Mouse (Mus musculus) CH12.LX (cell line): ENCODE results near the gene Lpo.

Source experiments
- CTCF ChIP-seq, 2 experiments: IDR thresholded peaks in 1 of 2; conservative IDR thresholded peaks in 1 of 2; 2 replicates each; pipeline ENCODE4 v1.5.1; 2011 to 2012; ENCODE audit warnings: low read depth in 2 of 2, low read length in 2 of 2, improper control_type of control experiment in 1 of 2, inconsistent platforms in 1 of 2, mild to moderate bottlenecking in 1 of 2, moderate library complexity in 1 of 2
- ETS1 ChIP-seq: conservative IDR thresholded peaks from 2 replicates; pipeline ENCODE4 v1.6.1; 2012; ENCODE audit warnings: low read depth, mild to moderate bottlenecking, inconsistent platforms, low read length, improper control_type of control experiment, moderate library complexity
- GABPA ChIP-seq: IDR thresholded peaks from 2 replicates; pipeline ENCODE4 v1.6.1; 2012; ENCODE audit warnings: low read depth, low read length, improper control_type of control experiment, inconsistent platforms; ENCODE audit not compliant: insufficient replicate concordance
- MAX ChIP-seq: IDR thresholded peaks from 2 replicates; pipeline ENCODE4 v1.6.1; 2011; ENCODE audit warnings: low read length, improper control_type of control experiment
- NELFE ChIP-seq: IDR thresholded peaks from 2 replicates; pipeline ENCODE4 v1.6.1; 2011; ENCODE audit warnings: low read depth, low read length, improper control_type of control experiment
- POLR2A ChIP-seq: IDR thresholded peaks from 2 replicates; pipeline ENCODE4 v1.6.1; 2011; ENCODE audit warnings: low read depth, mild to moderate bottlenecking, improper control_type of control experiment, low read length
- POLR2AphosphoS2 ChIP-seq: IDR thresholded peaks from 2 replicates; pipeline ENCODE4 v1.6.1; 2011; ENCODE audit warnings: low read depth, low read length, improper control_type of control experiment
- TBP ChIP-seq: conservative IDR thresholded peaks from 2 replicates; pipeline ENCODE4 v1.6.1; 2011; ENCODE audit warnings: low read depth, low read length, improper control_type of control experiment
- UBTF ChIP-seq: IDR thresholded peaks from 2 replicates; pipeline ENCODE4 v1.6.1; 2012; ENCODE audit warnings: low read depth, mild to moderate bottlenecking, inconsistent platforms, low read length, improper control_type of control experiment, moderate library complexity
- ZC3H11A ChIP-seq: IDR thresholded peaks from 2 replicates; pipeline ENCODE4 v1.6.1; 2012; ENCODE audit warnings: low read depth, mild to moderate bottlenecking, inconsistent platforms, low read length, improper control_type of control experiment

DNA sequence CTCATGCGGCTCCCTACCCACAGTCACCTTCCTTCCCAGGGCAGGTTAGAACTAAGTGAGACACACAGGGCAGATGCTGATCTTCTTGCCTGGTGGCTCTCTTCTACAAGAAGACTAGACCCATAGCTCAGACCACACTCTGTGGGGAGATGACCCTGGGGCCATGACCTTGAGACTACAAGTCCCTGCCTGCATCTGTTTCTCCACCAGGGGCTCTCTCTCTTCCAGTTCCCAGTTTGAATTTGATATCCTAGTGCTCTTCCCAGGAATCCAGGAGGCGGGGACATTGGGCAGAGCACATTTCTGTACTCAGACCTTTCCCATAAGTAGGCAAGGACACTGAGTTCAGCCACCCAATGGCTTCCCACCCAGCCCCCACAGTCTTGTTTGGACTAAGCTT lies 42.0 kb upstream of the Lpo start:
- TF ChIP-seq CTCF (conservative IDR thresholded peaks at IDR 0.05 in 1 of 2, IDR thresholded peaks at IDR 0.05 in 1 of 2; ENCODE audit: low read depth in 2 of 2, low read length in 2 of 2) (no peak), ETS1 (no peak), ZC3H11A (no peak), NELFE (no peak), MAX (no peak), GABPA (no peak), TBP (no peak), UBTF (no peak), POLR2A (no peak), POLR2AphosphoS2 (no peak)
